Mouse (Mus musculus) left cerebral cortex, postnatal 10 days (tissue): ENCODE measurements around the gene 1700013G24Rik. TPM values are rescaled to one million over a fixed set of nuclear protein-coding genes. Genes with fewer than 3 reads are reported as not detected.

ENCODE experiments used
- DNase-seq, 2 experiments: peaks; one replicate each; pipeline ENCODE4 v3.0.0; 2021 to 2022; ENCODE audit warnings: low spot score in 2 of 2, mixed read lengths in 1 of 2; ENCODE audit errors: extremely low spot score in 1 of 2
- intact Hi-C: fragments of 180-260 bp; cut with DNase I; formaldehyde crosslinking; loops from one replicate; pipeline ENCODE4 v1.15.1; 2025
- total RNA-seq, 2 experiments: library from RNA; stranded (reverse); gene quantifications; 2 replicates each; pipeline ENCODE4 v1.2.3; 2021

1700013G24Rik gene
- total RNA-seq, 2 experiments from 2014 or later, result not detected

GRCm38 (mm10) chr4:137449715-137450114, 3.4 kb upstream of the 1700013G24Rik start:
- intact Hi-C loops, result no loop called here
- no peak for DNase-seq

- intact Hi-C loops, result no loop called here
- no peak for DNase-seq
Measured at GRCm38 (mm10) chr4:137452190-137452589, 894 bp upstream of the 1700013G24Rik start.

GRCm38 (mm10) chr4:137454582-137454981, 1.5 kb downstream of the 1700013G24Rik start:
- intact Hi-C loops, result no loop called here
- DNase-seq, result no peak

- intact Hi-C loops, result no loop called here
Measured at GRCm38 (mm10) chr4:137456581-137456980, 3.5 kb downstream of the 1700013G24Rik start.

GRCm38 (mm10) chr4:137457292-137457691, 4.2 kb downstream of the 1700013G24Rik start:
- DNase-seq, result no peak
- intact Hi-C loops, result no loop called here

More at GRCm38 (mm10) chr4:137456581-137456980, 3.5 kb downstream of the 1700013G24Rik start:
- no peak for DNase-seq

GRCm38 (mm10) chr4:137458310-137458709, 5.2 kb downstream of the 1700013G24Rik start:
- no peak for DNase-seq
- intact Hi-C loops, result no loop called here

- DNase-seq, result no peak
- intact Hi-C loops, result no loop called here
Measured at GRCm38 (mm10) chr4:137458861-137459260, 5.8 kb downstream of the 1700013G24Rik start.

GRCm38 (mm10) chr4:137460676-137461075, 7.6 kb downstream of the 1700013G24Rik start:
- intact Hi-C loops, result no loop called here
- DNase-seq, result no peak

GRCm38 (mm10) chr4:137461217-137461616, 8.1 kb downstream of the 1700013G24Rik start:
- intact Hi-C loops, result no loop called here
- DNase-seq, result no peak

GRCm38 (mm10) chr4:137461981-137462690, 9.1 kb downstream of the 1700013G24Rik start:
- no peak for DNase-seq
- intact Hi-C loops, result no loop called here

- intact Hi-C loops, result no loop called here
- DNase-seq, result no peak
Measured at GRCm38 (mm10) chr4:137465125-137465787, 12.2 kb downstream of the 1700013G24Rik start.

GRCm38 (mm10) chr4:137466991-137467390, 13.9 kb downstream of the 1700013G24Rik start:
- intact Hi-C loops, result no loop called here
- no peak for DNase-seq

- no peak for DNase-seq
- intact Hi-C loops, result no loop called here
Measured at GRCm38 (mm10) chr4:137467525-137467924, 14.4 kb downstream of the 1700013G24Rik start.

- peak; percentile 77 to 93 for DNase-seq
- intact Hi-C loops, result no loop called here
Measured at GRCm38 (mm10) chr4:137468260-137469080, 15.4 kb downstream of the 1700013G24Rik start, which contains the start of gene Hspg2. Hspg2 (plus strand) TSS chr4:137468769.

GRCm38 (mm10) chr4:137469081-137469844, 16.2 kb downstream of the 1700013G24Rik start:
- DNase-seq, result no peak
- intact Hi-C loops, result no loop called here

- intact Hi-C loops, result no loop called here
- no peak for DNase-seq
Measured at GRCm38 (mm10) chr4:137469845-137470692, 17.0 kb downstream of the 1700013G24Rik start.

- intact Hi-C loops, result no loop called here
- DNase-seq, result no peak
Measured at GRCm38 (mm10) chr4:137470701-137471317, 17.7 kb downstream of the 1700013G24Rik start.
